Mouse (Mus musculus) liver, embryonic 13.5 days (tissue): Measurements from ENCODE around the gene Arhgap17. TPM values are rescaled to one million over a fixed set of nuclear protein-coding genes. Genes with fewer than 3 reads are reported as not detected.
A peak's percentile ranks its signal among the peaks of the same experiment; 100 is the strongest.

Experiments used
- ATAC-seq: fragments of 200-750 bp; cut with Nextera tagmentation; 2 replicates; pipeline ENCODE4 v1.8.0; 2017; ENCODE audit warnings: low read depth, mild to moderate bottlenecking, moderate number of reproducible peaks, moderate library complexity
- DNase-seq: peaks from one replicate; pipeline ENCODE4 v3.0.0; 2022
- H3K27ac ChIP-seq: fragments of 300-500 bp; sonication (generic); 2 replicates; pipeline ENCODE4 v1.5.1; 2015; ENCODE audit warnings: moderate library complexity, mild to moderate bottlenecking, inconsistent platforms
- H3K27me3 ChIP-seq: fragments of 300-500 bp; sonication (generic); 2 replicates; pipeline ENCODE4 v1.6.1; 2015; ENCODE audit warnings: mild to moderate bottlenecking, inconsistent platforms
- H3K36me3 ChIP-seq: fragments of 300-500 bp; sonication (generic); 2 replicates; pipeline ENCODE4 v1.6.1; 2015; ENCODE audit warnings: mild to moderate bottlenecking, inconsistent platforms
- H3K4me1 ChIP-seq: fragments of 300-500 bp; sonication (generic); replicated peaks from 2 replicates; pipeline ENCODE4 v1.6.1; 2015; ENCODE audit warnings: inconsistent platforms
- H3K4me2 ChIP-seq: fragments of 300-500 bp; sonication (generic); 2 replicates; pipeline ENCODE4 v1.6.1; 2015; ENCODE audit warnings: inconsistent platforms, mild to moderate bottlenecking, moderate library complexity
- H3K4me3 ChIP-seq: fragments of 300-500 bp; sonication (generic); replicated peaks from 2 replicates; pipeline ENCODE4 v1.5.1; 2015; ENCODE audit warnings: mild to moderate bottlenecking, inconsistent platforms
- H3K9ac ChIP-seq: fragments of 300-500 bp; sonication (generic); 2 replicates; pipeline ENCODE4 v1.6.1; 2015; ENCODE audit warnings: mild to moderate bottlenecking, inconsistent platforms
- H3K9me3 ChIP-seq: fragments of 300-500 bp; sonication (generic); replicated peaks from 2 replicates; pipeline ENCODE4 v1.6.1; 2016; ENCODE audit warnings: inconsistent platforms
- WGBS: fragments of 180-500 bp; shearing (Covaris S2); methylation state at CpG from one replicate; pipeline ENCODE4 v1.1.7; 2015; ENCODE audit not compliant: insufficient replicate concordance; 5-methylcytosine and 5-hydroxymethylcytosine counted together
- polyA plus RNA-seq: library from polyadenylated mRNA; unstranded; fragments of >200 nt; fragmentation: Nextera tagmentation; extraction: Ambion mirVana; gene quantifications from 2 replicates; pipeline ENCODE4 v1.2.1, GENCODE M21; 2015

Gene Arhgap17
- polyA plus RNA-seq, 1 experiment from 2014 or later, result 8.5 TPM

- no peak overlapping the region for H3K27ac ChIP-seq
- ATAC-seq (no peak), DNase-seq (no peak)
- H3K4me3 ChIP-seq, result no peak overlapping the region
- 81% methylated on average over 8 of the region's 8 CpGs for WGBS
- H3K4me1 ChIP-seq, result peaks cover 24% of the 10 kb centered on the region
- no peaks in the 10 kb centered on the region for H3K9me3 ChIP-seq
- H3K27me3 ChIP-seq, result no peaks in the 10 kb centered on the region
- H3K4me2 ChIP-seq, result no peak overlapping the region
- peaks cover 24% of the 10 kb centered on the region for H3K36me3 ChIP-seq
- H3K9ac ChIP-seq, result no peak overlapping the region
Observed at GRCm38 (mm10) chr7:123397931-123398330, 28.2 kb upstream of the Arhgap17 start.

GRCm38 (mm10) chr7:123397369-123397768 lies 27.7 kb upstream of the Arhgap17 start:
- no peak overlapping the region for H3K9ac ChIP-seq
- WGBS, result 63% methylated on average over 8 of the region's 8 CpGs
- peaks cover 24% of the 10 kb centered on the region for H3K4me1 ChIP-seq
- H3K27me3 ChIP-seq, result no peaks in the 10 kb centered on the region
- ATAC-seq, result no peak
- H3K27ac ChIP-seq, result no peak overlapping the region
- DNase-seq, result no peak
- peaks cover 20% of the 10 kb centered on the region for H3K36me3 ChIP-seq
- no peak overlapping the region for H3K4me2 ChIP-seq
- H3K9me3 ChIP-seq, result no peaks in the 10 kb centered on the region
- no peak overlapping the region for H3K4me3 ChIP-seq

- no peak overlapping the region for H3K4me2 ChIP-seq
- no peak overlapping the region for H3K4me3 ChIP-seq
- no peaks in the 10 kb centered on the region for H3K9me3 ChIP-seq
- ATAC-seq (no peak), DNase-seq (no peak)
- H3K27me3 ChIP-seq, result no peaks in the 10 kb centered on the region
- peaks cover 20% of the 10 kb centered on the region for H3K36me3 ChIP-seq
- H3K4me1 ChIP-seq, result peaks cover 24% of the 10 kb centered on the region
- no peak overlapping the region for H3K27ac ChIP-seq
- WGBS, result 84% methylated on average over 5 of the region's 5 CpGs
- no peak overlapping the region for H3K9ac ChIP-seq
Observed at GRCm38 (mm10) chr7:123396900-123397299, 27.2 kb upstream of the Arhgap17 start.

- H3K4me2 ChIP-seq, result no peak overlapping the region
- no peak overlapping the region for H3K9ac ChIP-seq
- ATAC-seq, result no peak
- 79% methylated on average over 6 of the region's 6 CpGs for WGBS
- H3K36me3 ChIP-seq, result peaks cover 24% of the 10 kb centered on the region
- H3K27me3 ChIP-seq, result no peaks in the 10 kb centered on the region
- no peak overlapping the region for H3K27ac ChIP-seq
- H3K4me3 ChIP-seq, result no peak overlapping the region
- DNase-seq, result no peak
- H3K9me3 ChIP-seq, result no peaks in the 10 kb centered on the region
- peaks cover 19% of the 10 kb centered on the region for H3K4me1 ChIP-seq
Observed at GRCm38 (mm10) chr7:123394271-123394670, 24.6 kb upstream of the Arhgap17 start.

GRCm38 (mm10) chr7:123389686-123390280 lies 20.1 kb upstream of the Arhgap17 start:
- WGBS, result 85% methylated on average over 6 of the region's 6 CpGs
- H3K27me3 ChIP-seq, result no peaks in the 10 kb centered on the region
- H3K9me3 ChIP-seq, result no peaks in the 10 kb centered on the region
- H3K4me1 ChIP-seq, result peaks cover 17% of the 10 kb centered on the region
- H3K9ac ChIP-seq, result no peak overlapping the region
- H3K36me3 ChIP-seq, result peaks cover 48% of the 10 kb centered on the region
- H3K4me3 ChIP-seq, result no peak overlapping the region
- no peak overlapping the region for H3K27ac ChIP-seq
- DNase-seq, result no peak
- H3K4me2 ChIP-seq, result no peak overlapping the region
- ATAC-seq, result no peak

GRCm38 (mm10) chr7:123385693-123386407 lies 16.1 kb upstream of the Arhgap17 start:
- H3K9me3 ChIP-seq, result no peaks in the 10 kb centered on the region
- H3K4me3 ChIP-seq, result no peak overlapping the region
- H3K9ac ChIP-seq, result no peak overlapping the region
- DNase-seq (no peak), ATAC-seq (peak; percentile 53; the same call in 1 of the 2 replicates)
- no peaks in the 10 kb centered on the region for H3K27me3 ChIP-seq
- H3K4me2 ChIP-seq, result no peak overlapping the region
- peaks cover 38% of the 10 kb centered on the region for H3K36me3 ChIP-seq
- H3K4me1 ChIP-seq, result peaks cover 11% of the 10 kb centered on the region; the same call in 1 of the 2 replicates
- peak overlapping the region; percentile 15; the same call in 1 of the 2 replicates for H3K27ac ChIP-seq
- WGBS, result 66% methylated on average over 11 of the region's 11 CpGs

GRCm38 (mm10) chr7:123377443-123378400 lies 8.0 kb upstream of the Arhgap17 start:
- ATAC-seq, result peak; percentile 99
- 4% methylated on average over 41 of the region's 41 CpGs for WGBS
- H3K4me1 ChIP-seq, result peaks cover 33% of the 10 kb centered on the region
- peak overlapping the region; percentile 88 for H3K9ac ChIP-seq
- no peaks in the 10 kb centered on the region for H3K27me3 ChIP-seq
- peaks cover 1% of the 10 kb centered on the region; the same call in 1 of the 2 replicates for H3K36me3 ChIP-seq
- H3K4me2 ChIP-seq, result peak overlapping the region; percentile 96
- H3K4me3 ChIP-seq, result peak overlapping the region; percentile 85
- peak overlapping the region; percentile 74 for H3K27ac ChIP-seq
- H3K9me3 ChIP-seq, result no peaks in the 10 kb centered on the region
- peak; percentile 95 for DNase-seq

GRCm38 (mm10) chr7:123371501-123371900 lies 1.8 kb upstream of the Arhgap17 start:
- Histone ChIP-seq H3K4me3 (no peak overlapping the region), H3K27me3 (no peaks in the 10 kb centered on the region), H3K27ac (no peak overlapping the region), H3K9me3 (no peaks in the 10 kb centered on the region), H3K4me2 (no peak overlapping the region), H3K4me1 (peaks cover 38% of the 10 kb centered on the region), H3K9ac (no peak overlapping the region), H3K36me3 (no peaks in the 10 kb centered on the region)
- DNase-seq (no peak), ATAC-seq (no peak)
- WGBS, result 60% methylated on average over 3 of the region's 3 CpGs

GRCm38 (mm10) chr7:123370700-123371099 lies 985 bp upstream of the Arhgap17 start:
- Histone ChIP-seq H3K4me3 (peak overlapping the region; percentile 93), H3K9me3 (no peaks in the 10 kb centered on the region), H3K4me2 (peak overlapping the region; percentile 94), H3K9ac (peak overlapping the region; percentile 97), H3K27ac (peak overlapping the region; percentile 88), H3K27me3 (no peaks in the 10 kb centered on the region), H3K4me1 (peaks cover 46% of the 10 kb centered on the region), H3K36me3 (no peaks in the 10 kb centered on the region)
- ATAC-seq, result no peak
- 58% methylated on average over 9 of the region's 9 CpGs for WGBS
- no peak for DNase-seq

- Histone ChIP-seq H3K4me3 (peak overlapping the region; percentile 93), H3K4me1 (peaks cover 62% of the 10 kb centered on the region), H3K36me3 (no peaks in the 10 kb centered on the region), H3K27me3 (no peaks in the 10 kb centered on the region), H3K9me3 (no peaks in the 10 kb centered on the region), H3K4me2 (peak overlapping the region; percentile 76), H3K9ac (peak overlapping the region; percentile 97), H3K27ac (peak overlapping the region; percentile 88)
- ATAC-seq (peak; percentile 30), DNase-seq (no peak)
- under 1% methylated on average over 44 of the region's 51 CpGs for WGBS
Observed at GRCm38 (mm10) chr7:123368778-123369746, 653 bp downstream of the Arhgap17 start.
